Mouse (Mus musculus): ENCODE measurements around the gene Trpm5. TPM values are rescaled to one million over a fixed set of nuclear protein-coding genes. Genes with fewer than 3 reads are reported as not detected.

Gene Trpm5
- total and polyA plus RNA-seq, 3 experiments: 1.7 to 1.9 TPM; not detected in 1

DNA sequence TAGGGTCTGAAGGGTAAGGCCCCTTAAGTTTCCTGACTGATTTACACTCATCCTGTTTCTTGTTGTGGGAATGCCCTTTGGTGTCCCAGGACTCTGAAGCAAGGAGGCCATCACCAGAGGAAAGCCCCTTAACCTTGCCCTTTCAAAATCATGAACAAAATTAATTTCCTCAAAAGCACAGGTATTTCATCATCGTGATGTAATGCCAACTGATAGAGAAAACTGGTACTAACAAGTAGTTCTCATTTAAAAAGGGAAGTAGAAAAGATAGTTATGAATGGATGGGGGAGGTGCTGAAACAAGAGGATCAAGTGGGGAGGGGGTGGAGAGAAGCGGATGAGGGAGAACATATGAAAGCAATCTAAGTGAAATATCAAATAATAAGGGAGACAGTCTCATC lies 70.9 kb downstream of the Trpm5 start (continued):
- TF ChIP-seq MAFK (IDR thresholded peaks at IDR 0.05; ENCODE audit: borderline replicate concordance, low read depth, low read length) (no peak), EP300 (IDR thresholded peaks at IDR 0.05; ENCODE audit: low read depth in 1 of 2, low read length in 2 of 2) (peak; percentile 62 to 88), MAZ (IDR thresholded peaks at IDR 0.05; ENCODE audit: low read depth, low read length) (peak; percentile 71), USF1 (IDR thresholded peaks at IDR 0.05; ENCODE audit: low read depth, low read length) (no peak), USF2 (IDR thresholded peaks at IDR 0.05; ENCODE audit: borderline replicate concordance in 1 of 2, insufficient read depth in 1 of 2, low read depth in 1 of 2, low read length in 2 of 2) (no peak), CTCF (IDR thresholded peaks at IDR 0.05 in 2 of 3, conservative IDR thresholded peaks at IDR 0.05 in 1 of 3; ENCODE audit: control insufficient read depth in 1 of 3, insufficient read depth in 1 of 3, low read depth in 2 of 3, low read length in 3 of 3, poor library complexity in 1 of 3, severe bottlenecking in 1 of 3) (no peak), MYB (IDR thresholded peaks at IDR 0.05; ENCODE audit: low read depth, low read length) (no peak; the same call in 1 of the 2 replicates), NELFE (IDR thresholded peaks at IDR 0.05; ENCODE audit: low read depth, low read length) (no peak), ZMIZ1 (IDR thresholded peaks at IDR 0.05; ENCODE audit: low read depth, low read length) (no peak)

GRCm38 (mm10) chr7:143021356-143022164 lies 72.9 kb downstream of the Trpm5 start:
- DNase-seq (ENCODE audit: low read depth, low spot score): peak; percentile 86
- peak overlapping the region; percentile 4; the same call in 1 of the 2 replicates for H3K9ac ChIP-seq (ENCODE audit: control insufficient read depth, low read depth, low read length, poor library complexity, severe bottlenecking)
- H3K4me3 ChIP-seq (ENCODE audit: control insufficient read depth in 1 of 2, insufficient read depth in 1 of 2, low read depth in 2 of 2, low read length in 2 of 2): no peak overlapping the region
- no peaks in the 10 kb centered on the region for H3K9me3 ChIP-seq (replicated peaks; ENCODE audit: insufficient read depth, low read length)
- peaks cover 4 to 47% of the 10 kb centered on the region in 2 experiments; a peak in 3 of 4 replicates for H3K36me3 ChIP-seq (ENCODE audit: control insufficient read depth in 1 of 2, insufficient read depth in 2 of 2, low read length in 2 of 2)
- H3K4me1 ChIP-seq (ENCODE audit: control insufficient read depth in 1 of 2, insufficient read depth in 2 of 2, low read length in 2 of 2): peaks cover 22 to 47% of the 10 kb centered on the region in 2 experiments
- H3K27me3 ChIP-seq (ENCODE audit: control insufficient read depth in 1 of 2, insufficient read depth in 2 of 2, low read length in 2 of 2): no peaks in the 10 kb centered on the region
- H3K79me2 ChIP-seq (ENCODE audit: control insufficient read depth, insufficient read depth, low read length, poor library complexity): no peaks in the 10 kb centered on the region
- peak overlapping the region; percentile 94 for H3K27ac ChIP-seq (ENCODE audit: control insufficient read depth, low read depth, low read length)
- no peak for TF ChIP-seq MAFK (IDR thresholded peaks at IDR 0.05; ENCODE audit: borderline replicate concordance, low read depth, low read length)
- no peak for TF ChIP-seq USF1 (IDR thresholded peaks at IDR 0.05; ENCODE audit: low read depth, low read length)
- TF ChIP-seq NELFE (IDR thresholded peaks at IDR 0.05; ENCODE audit: low read depth, low read length): no peak
- TF ChIP-seq SMC3 (IDR thresholded peaks at IDR 0.05; ENCODE audit: low read depth, low read length): no peak
- TF ChIP-seq ETS1 (IDR thresholded peaks at IDR 0.05; ENCODE audit: low read depth, low read length): peak; percentile 40; the same call in 1 of the 2 replicates
- no peak for TF ChIP-seq TAL1 (IDR thresholded peaks at IDR 0.05; ENCODE audit: low read length)
- TF ChIP-seq MEF2A (IDR thresholded peaks at IDR 0.05; ENCODE audit: extremely low read depth, insufficient replicate concordance, low read depth, low read length, poor library complexity, severe bottlenecking): no peak
- peak; percentile 64; the same call in 1 of the 2 replicates for TF ChIP-seq POLR2AphosphoS2 (IDR thresholded peaks at IDR 0.05; ENCODE audit: low read length)
- TF ChIP-seq HCFC1 (IDR thresholded peaks at IDR 0.05; ENCODE audit: low read depth, low read length): no peak
- TF ChIP-seq MYB (IDR thresholded peaks at IDR 0.05; ENCODE audit: low read depth, low read length): no peak
- TF ChIP-seq CTCF (IDR thresholded peaks at IDR 0.05 in 2 of 3, conservative IDR thresholded peaks at IDR 0.05 in 1 of 3; ENCODE audit: control insufficient read depth in 1 of 3, insufficient read depth in 1 of 3, low read depth in 2 of 3, low read length in 3 of 3, poor library complexity in 1 of 3, severe bottlenecking in 1 of 3): no peak
- no peak for TF ChIP-seq BHLHE40 (IDR thresholded peaks at IDR 0.05; ENCODE audit: borderline replicate concordance, low read depth, low read length)
- TF ChIP-seq ZMIZ1 (IDR thresholded peaks at IDR 0.05; ENCODE audit: low read depth, low read length): no peak
- TF ChIP-seq TCF12 (IDR thresholded peaks at IDR 0.05; ENCODE audit: low read depth, low read length): no peak
- no peak for TF ChIP-seq RAD21 (IDR thresholded peaks at IDR 0.05; ENCODE audit: low read depth, low read length)
- peak in 1 of 2 experiments; percentile 49; a peak in 2 of 4 replicates for TF ChIP-seq POLR2A (IDR thresholded peaks at IDR 0.05; ENCODE audit: control insufficient read depth in 1 of 2, insufficient read depth in 1 of 2, low read depth in 1 of 2, low read length in 2 of 2, poor library complexity in 1 of 2)
- TF ChIP-seq MAZ (IDR thresholded peaks at IDR 0.05; ENCODE audit: low read depth, low read length): no peak
- peak; percentile 38; the same call in 1 of the 2 replicates for TF ChIP-seq TBP (IDR thresholded peaks at IDR 0.05; ENCODE audit: low read depth, low read length)
- peak; percentile 59; the same call in 1 of the 2 replicates for TF ChIP-seq MXI1 (IDR thresholded peaks at IDR 0.05; ENCODE audit: low read depth, low read length)
- no peak for TF ChIP-seq E2F4 (IDR thresholded peaks at IDR 0.05; ENCODE audit: borderline replicate concordance, low read depth, low read length)
- no peak for TF ChIP-seq GATA1 (IDR thresholded peaks at IDR 0.05; ENCODE audit: low read depth, low read length)
- TF ChIP-seq RCOR1 (IDR thresholded peaks at IDR 0.05; ENCODE audit: low read depth, low read length): 0 out of 2 replicates have a peak, but pooled peaks have one; percentile 3
- no peak for TF ChIP-seq POLR2AphosphoS5 (IDR thresholded peaks at IDR 0.05; ENCODE audit: borderline replicate concordance, low read depth, low read length)
- no peak for TF ChIP-seq CHD2 (IDR thresholded peaks at IDR 0.05; ENCODE audit: low read length)
- TF ChIP-seq ZC3H11A (IDR thresholded peaks at IDR 0.05; ENCODE audit: low read depth, low read length): no peak
- no peak for TF ChIP-seq JUND (IDR thresholded peaks at IDR 0.05; ENCODE audit: low read depth, low read length)
- TF ChIP-seq CHD1 (IDR thresholded peaks at IDR 0.05; ENCODE audit: low read depth, low read length): no peak
- TF ChIP-seq ELF1 (IDR thresholded peaks at IDR 0.05; ENCODE audit: low read depth, low read length): no peak; the same call in 1 of the 2 replicates
- no peak for TF ChIP-seq KAT2A (conservative IDR thresholded peaks at IDR 0.05; ENCODE audit: low read depth, low read length)

All from MEL (cell line).